Mouse (Mus musculus) lung, adult 2 months (tissue): Measurements from ENCODE around the gene Celf2. TPM values are rescaled to one million over a fixed set of nuclear protein-coding genes. Genes with fewer than 3 reads are reported as not detected.
"Not testable (repeated sequence)": the region's sequence is repeated elsewhere in the genome, so short reads cannot be mapped to it uniquely, and the experiment has no call there.

Source experiments
- DNase-seq: peaks from one replicate; pipeline ENCODE4 v3.0.0; 2022
- H3K4me1 ChIP-seq: fragments of 200-500 bp; 2 replicates; pipeline ENCODE4 v1.6.1; 2011; ENCODE audit warnings: low read length; ENCODE audit not compliant: control insufficient read depth, insufficient read depth
- H3K4me3 ChIP-seq: fragments of 200-500 bp; replicated peaks from 2 replicates; pipeline ENCODE3; 2011; ENCODE audit warnings: low read depth, mild to moderate bottlenecking, control low read depth, low read length; ENCODE audit errors: extremely low read depth
- CTCF ChIP-seq: fragments of 200-500 bp; IDR thresholded peaks from 2 replicates; pipeline ENCODE4 v1.5.1; 2011; ENCODE audit warnings: mild to moderate bottlenecking, low read length, control low read depth; ENCODE audit not compliant: insufficient read depth
- POLR2A ChIP-seq: fragments of 200-500 bp; IDR thresholded peaks from 2 replicates; pipeline ENCODE4 v1.6.1; 2011; ENCODE audit warnings: low read depth, mild to moderate bottlenecking, control low read depth, low read length, borderline replicate concordance; ENCODE audit errors: extremely low read depth
- WGBS: fragments of 180-500 bp; shearing (Covaris S2); methylation state at CpG from one replicate; pipeline ENCODE4 v1.1.7; 2018; 5-methylcytosine and 5-hydroxymethylcytosine counted together
- polyA plus RNA-seq: library from polyadenylated mRNA; depleted of rRNA; stranded (reverse); fragments of >200 nt; gene quantifications from 2 replicates; pipeline ENCODE4 v1.2.3, GENCODE M21; 2012

Celf2 gene
- polyA plus RNA-seq, 1 experiment: 43.4 TPM

DNA sequence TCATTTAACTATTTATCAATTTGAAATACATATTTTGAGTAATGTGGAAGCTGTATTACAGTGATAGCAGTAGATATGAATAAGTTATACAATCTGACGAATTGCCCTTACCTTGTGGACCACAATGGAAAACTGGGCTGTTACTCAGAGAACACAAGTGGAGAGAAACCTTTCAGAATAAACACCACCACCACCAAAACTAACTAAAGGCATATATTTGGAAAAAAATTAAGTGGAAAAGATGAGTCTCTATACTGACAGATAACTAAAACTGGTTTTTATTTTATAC is 910.5 kb downstream of the Celf2 start:
- no peaks in the 10 kb centered on the region for H3K4me1 ChIP-seq
- DNase-seq: no peak
- no peak for TF ChIP-seq POLR2A
- TF ChIP-seq CTCF: no peak
- 80% methylated on average over 1 of the region's 1 CpGs for WGBS
- H3K4me3 ChIP-seq: no peak overlapping the region

DNA sequence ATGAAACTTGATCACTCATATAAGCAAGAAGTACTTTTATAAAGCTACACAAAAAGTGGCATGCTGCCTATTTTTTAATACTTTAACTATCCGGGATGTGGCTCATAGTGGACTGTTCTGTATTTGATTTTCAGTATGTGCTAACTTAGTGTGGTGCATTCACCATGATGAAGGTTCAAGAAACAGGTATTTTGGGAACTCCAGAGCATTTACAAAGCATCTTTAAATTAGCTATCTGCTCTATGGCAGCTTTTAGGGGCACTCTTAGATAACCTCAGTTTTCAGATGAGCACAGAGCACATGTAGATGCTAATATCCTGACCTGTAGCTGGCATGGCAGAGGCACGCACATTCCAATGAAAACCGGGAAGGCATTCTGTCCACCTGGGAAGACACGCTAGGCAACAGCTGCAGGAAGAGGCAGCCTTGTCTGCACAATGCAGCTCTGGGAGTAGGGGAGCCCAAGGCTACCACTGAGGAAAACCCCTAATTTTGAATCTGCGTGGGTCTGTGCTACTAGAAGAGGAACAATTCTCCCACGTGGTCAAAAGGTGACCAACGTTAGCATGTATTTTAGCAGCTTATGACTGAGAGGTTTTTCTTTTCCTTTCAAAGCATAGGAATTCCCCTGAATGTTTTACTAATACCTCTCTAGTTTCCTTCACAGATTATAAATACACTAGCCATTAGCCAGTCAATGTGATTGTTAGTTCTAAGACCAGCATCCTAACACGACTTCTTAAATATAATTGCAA is 911.1 kb downstream of the Celf2 start:
- H3K4me1 ChIP-seq: no peaks in the 10 kb centered on the region
- TF ChIP-seq POLR2A: no peak
- TF ChIP-seq CTCF: no peak
- DNase-seq: no peak
- H3K4me3 ChIP-seq: no peak overlapping the region
- 75% methylated on average over 8 of the region's 8 CpGs for WGBS

DNA sequence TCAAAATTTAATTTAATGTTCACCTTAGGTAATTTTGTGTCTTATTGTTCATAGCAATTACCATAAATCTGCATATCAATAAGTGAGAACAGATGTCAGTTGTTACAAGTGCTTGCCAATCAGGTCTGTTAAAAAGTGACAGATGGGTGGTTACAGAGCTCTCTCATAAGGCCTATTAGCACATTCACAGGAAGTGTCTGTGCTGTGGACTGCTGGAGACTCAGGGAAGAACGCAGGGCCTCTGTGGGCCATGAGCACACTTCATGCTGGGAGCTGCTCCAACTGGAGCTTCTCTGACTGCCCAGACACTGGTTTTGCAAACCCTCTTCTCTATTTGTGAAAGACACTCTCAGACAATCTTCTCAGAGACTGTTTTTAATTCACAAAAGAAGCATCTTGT is 914.6 kb downstream of the Celf2 start:
- H3K4me1 ChIP-seq: no peaks in the 10 kb centered on the region
- 47% methylated on average over 1 of the region's 1 CpGs for WGBS
- DNase-seq: no peak
- TF ChIP-seq CTCF: no peak
- no peak for TF ChIP-seq POLR2A
- H3K4me3 ChIP-seq: no peak overlapping the region

DNA sequence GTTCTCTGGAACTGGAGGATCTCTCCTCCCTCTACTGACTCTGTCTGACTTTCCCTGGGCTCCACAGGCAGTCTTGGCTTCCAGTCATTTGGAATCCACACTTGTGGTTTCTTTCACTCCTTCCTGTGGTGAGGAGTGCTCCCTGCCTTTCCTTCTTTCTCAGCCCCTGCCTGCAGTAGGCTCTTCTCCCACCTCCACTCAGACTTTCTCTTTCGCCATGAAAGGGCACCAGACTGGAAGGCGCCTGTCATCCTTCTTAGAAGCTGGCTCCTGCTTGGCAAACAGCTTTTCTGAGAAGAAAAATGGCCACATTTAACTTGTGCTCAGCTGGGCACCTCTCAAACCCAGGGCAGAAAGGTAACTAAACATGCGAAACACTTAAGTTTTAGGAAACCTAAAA is 915.2 kb downstream of the Celf2 start:
- no peaks in the 10 kb centered on the region for H3K4me1 ChIP-seq
- no peak overlapping the region for H3K4me3 ChIP-seq
- TF ChIP-seq CTCF: no peak
- TF ChIP-seq POLR2A: no peak
- no peak for DNase-seq
- WGBS: 82% methylated on average over 3 of the region's 3 CpGs

DNA sequence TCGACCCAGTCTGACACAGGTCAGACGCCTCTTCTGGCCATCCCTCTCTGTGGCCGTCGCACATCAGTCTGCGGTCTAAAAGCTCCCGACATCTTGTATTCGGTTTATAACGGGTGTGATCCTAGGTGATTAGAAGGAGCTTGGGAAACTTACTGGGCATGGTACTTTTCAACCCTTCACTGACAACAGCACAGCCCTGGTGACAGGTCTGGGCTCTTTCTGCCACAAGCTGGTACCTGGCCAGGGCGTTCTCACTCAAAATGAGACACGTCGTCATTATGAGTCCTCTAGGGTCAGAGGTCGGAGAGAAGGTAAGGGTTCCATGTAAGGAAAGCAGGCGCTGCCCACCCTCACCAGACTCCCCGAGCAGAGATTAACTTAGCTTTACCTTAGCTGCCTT is 915.6 kb downstream of the Celf2 start:
- DNase-seq: no peak
- Histone ChIP-seq H3K4me3 (no peak overlapping the region), H3K4me1 (no peaks in the 10 kb centered on the region)
- TF ChIP-seq POLR2A: no peak
- TF ChIP-seq CTCF: no peak
- WGBS: 81% methylated on average over 14 of the region's 14 CpGs

DNA sequence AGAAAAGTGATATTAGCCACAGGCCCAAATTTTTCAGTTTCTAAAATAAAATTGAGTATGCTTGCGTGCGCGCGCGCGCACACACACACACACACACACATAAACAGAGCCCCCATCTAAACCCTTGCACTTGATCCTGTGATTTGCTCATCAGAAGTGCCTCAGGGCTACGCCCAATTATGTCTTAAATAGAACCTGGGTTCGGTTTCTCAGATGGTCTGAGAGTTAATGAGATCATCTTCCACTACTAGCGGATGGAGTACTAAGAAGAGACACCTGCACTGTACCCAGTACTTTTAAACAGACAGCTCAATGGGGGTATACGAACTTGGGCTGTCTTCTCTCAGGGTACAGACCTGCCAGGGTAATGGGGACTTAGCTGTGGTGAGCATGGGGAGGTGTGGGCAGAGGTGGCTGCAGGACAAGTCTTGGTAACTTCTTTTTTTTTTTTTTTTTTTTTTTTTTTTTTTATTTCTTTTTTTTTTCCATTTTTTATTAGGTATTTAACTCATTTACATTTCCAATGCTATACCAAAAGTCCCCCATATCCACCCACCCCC is 923.2 kb downstream of the Celf2 start:
- TF ChIP-seq POLR2A (no peak), CTCF (no peak)
- WGBS: 95% methylated on average over 10 of the region's 10 CpGs
- no peak for DNase-seq
- H3K4me1 ChIP-seq: no peaks in the 10 kb centered on the region
- no peak overlapping the region for H3K4me3 ChIP-seq

DNA sequence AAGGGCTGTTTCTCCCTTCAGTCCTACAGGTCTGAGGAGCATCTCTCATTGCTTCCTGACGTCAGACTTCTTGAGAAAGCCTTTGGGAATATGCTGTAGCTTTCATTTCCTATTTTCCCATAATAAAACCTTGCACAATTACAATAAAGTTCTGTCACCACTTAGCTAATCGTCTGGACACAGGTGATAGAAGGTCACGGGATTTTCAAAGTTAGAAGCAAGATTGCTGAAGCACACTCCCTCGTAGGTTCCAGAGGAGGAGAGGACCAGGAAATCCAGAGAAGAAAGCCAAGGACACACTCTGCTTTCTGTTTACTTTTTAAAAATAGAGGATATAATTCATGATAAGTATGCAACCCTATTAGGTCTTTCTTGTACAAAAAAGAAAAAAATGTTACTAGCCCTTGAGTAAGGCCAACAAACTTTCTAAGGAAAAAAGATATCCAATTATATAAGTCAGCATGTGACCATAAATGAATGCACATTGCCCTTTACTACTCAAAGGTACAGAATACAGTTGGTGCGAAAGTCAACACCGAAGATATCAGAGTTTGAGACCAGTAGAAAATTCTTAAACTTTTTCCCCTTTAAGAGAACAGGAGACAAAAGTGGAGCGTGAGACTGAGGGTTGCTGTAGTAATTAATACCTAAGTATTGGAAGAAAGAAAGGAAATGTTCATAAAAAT is 924.2 kb downstream of the Celf2 start:
- Histone ChIP-seq H3K4me3 (no peak overlapping the region), H3K4me1 (no peaks in the 10 kb centered on the region)
- TF ChIP-seq CTCF: no peak
- no peak for TF ChIP-seq POLR2A
- WGBS: 66% methylated on average over 7 of the region's 7 CpGs
- DNase-seq: no peak

DNA sequence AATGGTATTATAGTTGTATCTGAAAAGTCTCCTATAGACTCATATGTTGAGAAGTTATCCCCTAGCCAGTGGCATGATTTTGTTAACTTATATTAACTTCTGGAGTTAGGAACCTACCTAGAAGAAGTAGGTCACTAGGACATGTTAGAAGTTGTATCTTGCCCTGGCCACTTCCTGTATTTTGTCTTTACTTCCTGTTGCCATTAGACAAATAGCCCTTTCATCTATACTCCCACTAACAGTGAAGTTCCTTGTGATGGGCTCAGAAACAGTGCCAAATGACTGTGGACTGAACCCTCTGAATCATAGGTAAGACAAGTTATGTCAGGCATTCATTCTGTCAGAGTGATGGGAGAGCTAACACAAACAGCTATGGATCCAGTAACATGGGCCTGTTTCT is 926.7 kb downstream of the Celf2 start:
- TF ChIP-seq POLR2A (no peak), CTCF (no peak)
- Histone ChIP-seq H3K4me3 (no peak overlapping the region), H3K4me1 (no peaks in the 10 kb centered on the region)
- DNase-seq: no peak

DNA sequence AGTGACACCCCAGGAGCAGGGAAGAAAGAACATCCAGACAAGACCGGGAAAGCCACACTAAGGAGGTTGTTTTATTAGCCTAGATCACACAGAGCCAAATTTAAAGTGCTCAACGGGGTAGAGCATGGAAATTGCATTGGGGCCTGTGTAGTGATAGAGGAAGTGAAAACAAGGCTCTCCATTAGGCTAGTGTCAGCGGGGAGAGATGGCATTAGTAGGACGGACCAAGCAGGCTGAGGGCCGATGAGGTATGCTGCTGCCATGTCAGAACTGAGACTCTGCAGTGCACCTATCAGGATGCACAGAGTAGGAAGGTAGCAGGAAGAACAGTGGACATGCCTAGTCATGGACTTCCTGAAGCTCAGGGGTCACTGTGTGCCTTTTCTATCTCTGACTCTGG is 929.3 kb downstream of the Celf2 start:
- no peak for TF ChIP-seq CTCF
- no peak for TF ChIP-seq POLR2A
- no peak overlapping the region for H3K4me3 ChIP-seq
- no peak for DNase-seq
- no peaks in the 10 kb centered on the region for H3K4me1 ChIP-seq
- WGBS: 69% methylated on average over 5 of the region's 5 CpGs

DNA sequence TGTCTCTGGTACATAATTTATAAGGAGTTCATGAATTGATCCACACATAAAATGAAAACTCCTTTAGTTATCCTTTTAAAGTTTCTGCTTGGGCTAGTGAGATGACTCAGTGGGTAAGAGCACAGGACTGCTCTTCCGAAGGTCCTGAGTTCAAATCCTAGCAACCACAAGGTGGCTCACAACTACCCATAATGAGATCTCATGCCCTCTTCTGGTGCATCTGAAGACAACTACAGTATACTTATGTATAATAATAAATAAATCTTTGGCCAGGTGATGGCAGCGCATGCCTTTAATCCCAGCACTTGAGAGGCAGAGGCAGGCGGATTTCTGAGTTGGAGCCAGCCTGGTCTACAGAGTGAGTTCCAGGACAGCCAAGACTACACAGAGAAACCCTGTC is 934.0 kb downstream of the Celf2 start:
- not testable (repeated sequence) for H3K4me3 ChIP-seq, H3K4me1 ChIP-seq
- WGBS: 96% methylated on average over 3 of the region's 3 CpGs

More for the DNA sequence above, 934.0 kb downstream of the Celf2 start:
- not testable (repeated sequence) for DNase-seq
